Mouse (Mus musculus): ENCODE data around the gene Pla2g5. TPM values are rescaled to one million over a fixed set of nuclear protein-coding genes. Genes with fewer than 3 reads are reported as not detected.
"Not testable (repeated sequence)": the region's sequence is repeated elsewhere in the genome, so short reads cannot be mapped to it uniquely, and the experiment has no call there.

The Pla2g5 gene
- 0.28 TPM in 1 of 2 replicates, not detected in the other for polyA plus RNA-seq (2015; fragmentation: Nextera tagmentation; extraction: Ambion mirVana)

GRCm38 (mm10) chr4:138863344-138863998 lies at the start of gene Pla2g5:
Pla2g5 (minus strand) TSS chr4:138863482.
- no peak within 1 kb of the TSS for H3K27ac ChIP-seq (replicated peaks)
- no peak within 1 kb of the TSS for H3K4me2 ChIP-seq
- ATAC-seq (ENCODE audit: low read depth), result no peak
- H3K9me3 ChIP-seq, result no peaks in the 10 kb centered on the region
- no peaks in the 10 kb centered on the region for H3K36me3 ChIP-seq
- peaks cover 12% of the 10 kb centered on the region; the same call in 1 of the 2 replicates for H3K4me1 ChIP-seq (replicated peaks)
- H3K4me3 ChIP-seq, result no peak within 1 kb of the TSS
- 79% methylated on average over 10 of the region's 10 CpGs for WGBS
- no peak within 1 kb of the TSS for H3K9ac ChIP-seq
- no peaks in the 10 kb centered on the region for H3K27me3 ChIP-seq

- H3K4me3 ChIP-seq, result no peak overlapping the region
- no peaks in the 10 kb centered on the region for H3K9me3 ChIP-seq
- H3K4me2 ChIP-seq, result no peak overlapping the region
- H3K4me1 ChIP-seq (replicated peaks), result peaks cover 13% of the 10 kb centered on the region
- H3K27me3 ChIP-seq, result no peaks in the 10 kb centered on the region
- no peak overlapping the region for H3K27ac ChIP-seq (replicated peaks)
- H3K9ac ChIP-seq, result no peak overlapping the region
- 96% methylated on average over 18 of the region's 18 CpGs for WGBS
- peaks cover 89% of the 10 kb centered on the region for H3K36me3 ChIP-seq
- ATAC-seq (ENCODE audit: low read depth), result no peak
Observed at GRCm38 (mm10) chr4:138905624-138906337, 42.5 kb upstream of the Pla2g5 start.

GRCm38 (mm10) chr4:138899361-138899760 lies 36.1 kb upstream of the Pla2g5 start:
- peaks cover 98% of the 10 kb centered on the region for H3K36me3 ChIP-seq
- no peak overlapping the region for H3K9ac ChIP-seq
- H3K27me3 ChIP-seq, result no peaks in the 10 kb centered on the region
- ATAC-seq (ENCODE audit: low read depth), result no peak
- no peak overlapping the region for H3K4me2 ChIP-seq
- H3K9me3 ChIP-seq, result no peaks in the 10 kb centered on the region
- H3K27ac ChIP-seq (replicated peaks), result no peak overlapping the region
- 88% methylated on average over 7 of the region's 7 CpGs for WGBS
- H3K4me1 ChIP-seq (replicated peaks), result no peaks in the 10 kb centered on the region
- no peak overlapping the region for H3K4me3 ChIP-seq

GRCm38 (mm10) chr4:138893789-138894188 lies 30.5 kb upstream of the Pla2g5 start:
- not testable (repeated sequence) for H3K4me2 ChIP-seq; H3K9me3 ChIP-seq; H3K4me1 ChIP-seq (replicated peaks); ATAC-seq (ENCODE audit: low read depth); H3K27me3 ChIP-seq; H3K9ac ChIP-seq; H3K27ac ChIP-seq (replicated peaks); H3K4me3 ChIP-seq
- peaks cover 84% of the 10 kb centered on the region for H3K36me3 ChIP-seq
- WGBS, result 94% methylated on average over 11 of the region's 11 CpGs

GRCm38 (mm10) chr4:138892655-138893054 lies 29.4 kb upstream of the Pla2g5 start:
- Histone ChIP-seq H3K9ac (no peak overlapping the region), H3K4me1 (replicated peaks) (no peaks in the 10 kb centered on the region; the same call in 1 of the 2 replicates), H3K4me2 (no peak overlapping the region), H3K9me3 (no peaks in the 10 kb centered on the region), H3K27ac (replicated peaks) (no peak overlapping the region), H3K4me3 (no peak overlapping the region), H3K36me3 (peaks cover 73% of the 10 kb centered on the region), H3K27me3 (no peaks in the 10 kb centered on the region)
- 89% methylated on average over 6 of the region's 6 CpGs for WGBS
- no peak for ATAC-seq (ENCODE audit: low read depth)

GRCm38 (mm10) chr4:138889635-138890034 lies 26.4 kb upstream of the Pla2g5 start:
- Histone ChIP-seq H3K4me2 (no peak overlapping the region), H3K9ac (no peak overlapping the region), H3K4me1 (replicated peaks) (no peaks in the 10 kb centered on the region; the same call in 1 of the 2 replicates), H3K36me3 (peaks cover 44% of the 10 kb centered on the region), H3K4me3 (no peak overlapping the region), H3K27me3 (no peaks in the 10 kb centered on the region), H3K27ac (replicated peaks) (no peak overlapping the region), H3K9me3 (no peaks in the 10 kb centered on the region)
- WGBS, result 73% methylated on average over 8 of the region's 8 CpGs
- ATAC-seq (ENCODE audit: low read depth), result no peak

- WGBS, result 61% methylated on average over 7 of the region's 7 CpGs
- Histone ChIP-seq H3K27ac (replicated peaks) (no peak overlapping the region; the same call in 1 of the 2 replicates), H3K4me2 (no peak overlapping the region), H3K36me3 (peaks cover 39% of the 10 kb centered on the region), H3K27me3 (no peaks in the 10 kb centered on the region), H3K9me3 (no peaks in the 10 kb centered on the region), H3K4me1 (replicated peaks) (no peaks in the 10 kb centered on the region; the same call in 1 of the 2 replicates), H3K4me3 (no peak overlapping the region), H3K9ac (no peak overlapping the region)
- no peak for ATAC-seq (ENCODE audit: low read depth)
Observed at GRCm38 (mm10) chr4:138889165-138889564, 25.9 kb upstream of the Pla2g5 start.

GRCm38 (mm10) chr4:138884261-138884660 lies 21.0 kb upstream of the Pla2g5 start:
- Histone ChIP-seq H3K4me3 (no peak overlapping the region), H3K36me3 (no peaks in the 10 kb centered on the region), H3K9me3 (no peaks in the 10 kb centered on the region), H3K27me3 (peaks cover 11% of the 10 kb centered on the region; the same call in 1 of the 2 replicates), H3K27ac (replicated peaks) (no peak overlapping the region), H3K4me2 (no peak overlapping the region), H3K4me1 (replicated peaks) (peaks cover 11% of the 10 kb centered on the region), H3K9ac (no peak overlapping the region)
- ATAC-seq (ENCODE audit: low read depth), result no peak
- WGBS, result 15% methylated on average over 6 of the region's 6 CpGs

- WGBS, result 6% methylated on average over 16 of the region's 16 CpGs
- peaks cover 11% of the 10 kb centered on the region for H3K4me1 ChIP-seq (replicated peaks)
- H3K9ac ChIP-seq, result peak overlapping the region; percentile 38; the same call in 1 of the 2 replicates
- ATAC-seq (ENCODE audit: low read depth), result 0 out of 2 replicates have a peak, but pooled peaks have one; percentile 28
- H3K4me2 ChIP-seq, result peak overlapping the region; percentile 31
- no peaks in the 10 kb centered on the region for H3K36me3 ChIP-seq
- H3K27ac ChIP-seq (replicated peaks), result no peak overlapping the region
- H3K9me3 ChIP-seq, result no peaks in the 10 kb centered on the region
- H3K27me3 ChIP-seq, result peaks cover 15% of the 10 kb centered on the region; the same call in 1 of the 2 replicates
- no peak overlapping the region for H3K4me3 ChIP-seq
Observed at GRCm38 (mm10) chr4:138882179-138882578, 18.9 kb upstream of the Pla2g5 start.

- ATAC-seq (ENCODE audit: low read depth), result no peak
- H3K4me3 ChIP-seq, result no peak overlapping the region
- WGBS, result 82% methylated on average over 7 of the region's 7 CpGs
Observed at GRCm38 (mm10) chr4:138880811-138881584, 17.7 kb upstream of the Pla2g5 start.

GRCm38 (mm10) chr4:138879808-138880207 lies 16.5 kb upstream of the Pla2g5 start:
- 88% methylated on average over 11 of the region's 11 CpGs for WGBS
- Histone ChIP-seq H3K4me1 (replicated peaks) (peaks cover 11% of the 10 kb centered on the region), H3K4me3 (no peak overlapping the region), H3K9me3 (no peaks in the 10 kb centered on the region), H3K36me3 (no peaks in the 10 kb centered on the region), H3K27me3 (peaks cover 15% of the 10 kb centered on the region; the same call in 1 of the 2 replicates), H3K4me2 (no peak overlapping the region), H3K27ac (replicated peaks) (no peak overlapping the region), H3K9ac (no peak overlapping the region)
- no peak for ATAC-seq (ENCODE audit: low read depth)

More at GRCm38 (mm10) chr4:138880811-138881584, 17.7 kb upstream of the Pla2g5 start:
- Histone ChIP-seq H3K27ac (replicated peaks) (no peak overlapping the region), H3K27me3 (peaks cover 15% of the 10 kb centered on the region; the same call in 1 of the 2 replicates), H3K9me3 (no peaks in the 10 kb centered on the region), H3K4me1 (replicated peaks) (peaks cover 11% of the 10 kb centered on the region), H3K4me2 (no peak overlapping the region), H3K9ac (no peak overlapping the region), H3K36me3 (no peaks in the 10 kb centered on the region)

GRCm38 (mm10) chr4:138878783-138879182 lies 15.5 kb upstream of the Pla2g5 start:
- Histone ChIP-seq H3K9ac (no peak overlapping the region), H3K4me3 (no peak overlapping the region), H3K9me3 (no peaks in the 10 kb centered on the region), H3K4me1 (replicated peaks) (peaks cover 11% of the 10 kb centered on the region), H3K4me2 (no peak overlapping the region), H3K27me3 (peaks cover 15% of the 10 kb centered on the region; the same call in 1 of the 2 replicates), H3K36me3 (no peaks in the 10 kb centered on the region), H3K27ac (replicated peaks) (no peak overlapping the region)
- WGBS, result 59% methylated on average over 8 of the region's 8 CpGs
- ATAC-seq (ENCODE audit: low read depth), result no peak
